Mouse (Mus musculus) adrenal gland, adult (tissue): ENCODE measurements at regions not wholly inside any gene's neighbourhood (a gene's known extent, or its start where the extent isn't known, plus 50 kb on each side); places are given as distances from the start of the nearest gene placed in this dataset.

ENCODE experiments used
- DNase-seq, 2 experiments: peaks; one replicate each; pipeline ENCODE4 v3.0.0; 2022 to 2023; ENCODE audit warnings: low spot score in 1 of 2; ENCODE audit not compliant: inconsistent age in 2 of 2

DNA sequence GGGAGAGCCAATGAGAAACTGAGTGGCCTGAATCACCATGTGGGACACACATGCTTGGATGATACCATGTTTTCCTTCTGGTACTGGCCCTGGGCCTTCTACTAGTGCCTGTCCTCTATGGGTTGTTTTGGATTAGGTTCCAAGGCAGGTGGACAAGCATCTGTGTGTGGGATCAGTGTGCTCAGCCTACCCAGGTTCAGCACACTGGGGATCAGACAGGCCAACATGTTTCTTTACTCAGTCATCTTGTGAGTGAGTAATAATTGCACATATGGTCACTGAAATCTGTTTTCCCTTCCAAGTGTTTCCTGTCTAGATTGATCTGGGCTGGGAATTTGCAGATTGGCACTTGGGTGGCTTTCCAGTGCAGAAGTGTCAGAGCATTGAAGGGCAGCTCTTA, 346.6 kb upstream of the Tmc3 start:
- DNase-seq = no peak

GRCm38 (mm10) chr7:83242233-83242632, 342.5 kb upstream of the Tmc3 start:
- peak in 1 of 2 experiments; percentile 24 for DNase-seq

GRCm38 (mm10) chr7:83245867-83246266, 338.9 kb upstream of the Tmc3 start:
- no peak for DNase-seq

- DNase-seq = no peak
Measured at GRCm38 (mm10) chr7:83251995-83252563, 332.6 kb upstream of the Tmc3 start.

- no peak for DNase-seq
Measured at GRCm38 (mm10) chr7:83253001-83253400, 331.7 kb upstream of the Tmc3 start.

- DNase-seq = no peak
Measured at GRCm38 (mm10) chr7:83253432-83253831, 331.3 kb upstream of the Tmc3 start.

DNA sequence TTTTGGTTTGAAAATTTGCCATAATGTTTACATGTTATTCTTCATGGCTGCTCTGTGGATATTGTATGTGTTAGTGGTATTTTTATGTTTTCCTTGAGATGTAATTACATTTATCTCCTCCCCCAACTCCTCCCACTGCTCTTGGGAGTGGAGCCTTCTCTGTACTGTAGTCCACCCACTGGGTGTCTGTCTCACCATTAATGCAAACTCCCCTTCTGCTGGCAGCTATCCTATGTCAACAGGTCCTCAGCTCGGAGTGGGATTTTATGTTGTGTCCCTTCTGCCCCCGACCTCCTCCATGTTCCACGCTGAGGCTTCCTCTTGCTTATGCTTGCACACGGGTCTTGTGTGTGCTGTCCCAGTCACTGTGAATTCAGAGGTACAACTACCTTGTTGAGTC, 330.3 kb upstream of the Tmc3 start:
- DNase-seq = no peak

DNA sequence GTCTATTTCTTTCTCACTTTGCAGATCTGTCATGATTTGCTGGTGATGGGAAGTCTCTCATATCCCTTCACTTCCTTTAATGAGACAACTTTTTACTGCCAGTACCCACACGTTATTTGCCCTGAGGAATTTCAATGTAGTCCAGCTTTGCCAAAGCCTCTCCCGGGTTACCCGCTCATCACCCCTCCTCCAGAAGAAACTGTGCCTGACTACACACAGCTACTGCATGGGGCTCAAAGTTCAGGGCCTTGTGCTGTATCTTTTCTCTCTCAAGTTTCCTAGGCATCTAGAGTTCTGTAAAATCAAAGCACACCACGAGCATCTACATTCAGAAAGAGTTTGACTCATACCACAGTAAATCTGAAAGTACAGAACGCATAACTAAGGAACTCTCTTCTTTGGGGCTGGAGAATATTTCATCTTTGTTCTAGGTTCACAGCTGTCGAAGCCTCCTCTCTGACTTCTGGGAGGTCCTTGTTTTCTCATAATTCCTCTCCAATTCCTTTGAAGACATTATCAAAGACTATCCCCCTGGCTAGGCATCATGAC, 328.4 kb upstream of the Tmc3 start:
- no peak for DNase-seq

DNA sequence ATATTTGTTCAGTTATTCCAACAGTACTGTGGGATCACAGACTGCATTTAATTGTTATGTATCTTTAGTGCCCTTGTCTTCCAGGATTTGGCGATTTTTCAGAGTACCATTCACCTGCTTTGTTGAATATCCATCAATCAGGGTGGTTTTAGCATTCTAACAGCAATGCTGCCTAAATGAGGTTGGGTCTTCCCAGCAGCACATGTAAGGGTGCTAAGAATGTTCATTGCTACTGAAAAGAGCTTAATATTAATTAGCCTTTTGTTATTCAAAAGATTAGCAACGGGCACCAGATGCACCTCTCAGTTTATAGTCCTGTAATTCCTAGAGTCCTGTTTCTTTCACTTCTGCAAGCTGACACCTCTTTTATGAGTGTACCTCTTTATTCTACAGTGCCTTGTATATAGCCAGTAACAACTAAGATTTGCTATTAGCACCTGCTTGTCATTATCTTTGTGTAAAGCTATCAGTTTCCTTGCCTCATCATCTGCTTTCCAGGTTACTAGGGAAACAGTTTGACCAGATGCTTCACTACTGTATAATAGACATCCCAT, 326.3 kb upstream of the Tmc3 start:
- no peak for DNase-seq

- no peak for DNase-seq
Measured at GRCm38 (mm10) chr7:83261489-83261888, 323.2 kb upstream of the Tmc3 start.

DNA sequence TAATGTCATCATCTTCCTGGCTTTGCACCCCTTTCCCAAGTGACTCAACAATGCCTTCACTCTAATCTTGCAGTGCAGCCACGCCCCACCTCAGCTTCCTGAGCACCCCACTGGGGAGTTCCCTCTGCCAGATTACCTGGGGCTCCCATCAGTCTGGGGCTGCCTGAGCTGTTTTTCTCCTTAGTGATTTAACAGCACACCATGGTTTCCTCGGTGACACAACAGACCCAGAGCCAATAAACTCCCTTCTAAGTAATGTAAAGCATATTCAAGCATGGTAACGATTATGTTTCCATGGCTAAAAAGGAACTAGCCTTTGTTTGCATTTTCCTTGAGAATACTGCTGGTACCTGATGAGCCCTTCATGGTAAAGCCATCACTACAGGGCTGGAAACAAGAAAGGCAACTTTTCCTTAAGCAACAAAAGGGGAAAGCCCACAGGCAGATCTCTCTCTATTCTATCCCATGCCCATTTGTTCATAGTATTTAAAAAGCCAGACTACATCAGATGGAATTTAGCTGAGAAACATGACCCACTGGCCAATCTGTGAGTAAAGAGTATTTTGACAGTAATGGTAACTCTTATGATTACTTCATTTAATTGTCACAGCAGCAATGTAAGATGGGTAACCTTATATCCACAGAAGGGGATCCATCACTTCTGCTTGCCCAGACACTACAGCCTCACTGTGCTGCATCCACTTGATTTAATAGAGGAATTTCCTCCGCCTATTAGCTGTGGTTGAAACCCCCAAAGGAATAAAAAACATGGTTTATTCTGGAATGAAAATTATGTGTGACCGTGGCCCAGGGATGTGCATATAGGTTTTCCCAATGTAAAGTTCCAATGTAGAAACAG, 294.6 kb upstream of the Tmc3 start:
- no peak for DNase-seq

DNA sequence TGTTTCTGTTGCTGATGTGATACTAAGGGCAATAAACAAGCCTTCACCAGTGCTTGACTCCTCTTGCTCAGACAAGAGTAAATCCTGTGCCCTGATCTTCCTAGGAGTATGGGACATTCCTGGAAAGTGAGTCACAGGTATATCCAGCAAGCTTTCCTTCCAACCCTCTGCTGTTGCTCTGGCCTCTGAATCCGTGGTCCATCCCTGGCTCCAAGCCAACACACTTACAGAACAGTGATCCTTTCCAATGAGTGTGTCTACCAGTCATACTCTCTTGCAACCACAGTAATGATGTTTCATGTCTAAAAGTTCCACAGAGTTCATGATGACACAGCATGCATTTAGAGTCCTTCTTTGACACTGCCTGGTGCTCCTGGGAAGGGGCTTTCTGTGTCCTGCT, 277.6 kb upstream of the Tmc3 start:
- no peak for DNase-seq

GRCm38 (mm10) chr7:83312172-83312571, 272.6 kb upstream of the Tmc3 start:
- DNase-seq = no peak

GRCm38 (mm10) chr7:83329809-83330412, 254.8 kb upstream of the Tmc3 start:
- DNase-seq = no peak

- DNase-seq = no peak
Measured at GRCm38 (mm10) chr7:83347103-83347754, 237.5 kb upstream of the Tmc3 start.

DNA sequence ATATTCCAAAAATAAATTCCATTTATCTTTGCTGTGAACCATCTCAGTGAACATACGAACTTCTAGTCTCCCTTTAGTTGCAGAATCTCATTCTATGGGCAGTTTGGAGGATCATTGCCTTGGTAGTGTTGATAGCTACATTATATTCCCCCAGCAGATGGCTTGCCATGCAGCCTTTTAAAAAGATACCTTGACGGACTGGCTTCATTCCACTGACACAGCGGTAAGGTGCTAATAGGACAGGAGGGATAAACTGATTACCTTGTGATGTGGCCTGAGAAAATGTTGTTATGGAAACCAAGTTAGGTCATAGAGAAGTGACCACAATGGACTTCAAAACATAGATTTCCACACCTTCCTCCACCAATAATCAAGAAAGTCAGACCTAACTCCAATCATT, 215.5 kb upstream of the Tmc3 start:
- DNase-seq = no peak

DNA sequence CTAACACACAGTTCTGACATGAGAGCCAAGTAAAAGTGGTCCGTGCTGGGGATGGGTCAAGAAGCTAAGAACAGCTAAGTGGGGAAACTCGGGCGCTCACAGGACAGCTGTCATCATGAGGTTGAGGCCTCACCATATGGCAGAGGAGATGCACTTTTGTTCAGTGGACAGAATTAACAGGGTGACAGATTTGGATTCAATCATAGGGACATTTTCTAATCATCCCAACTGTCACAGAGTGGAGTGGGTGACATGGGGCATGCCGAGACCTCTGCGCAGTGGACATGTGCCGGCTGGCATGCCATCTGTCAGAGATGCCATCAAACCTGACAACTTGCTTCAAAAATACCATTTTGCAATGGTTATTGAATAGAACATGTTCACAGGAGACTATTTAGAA, 215.1 kb upstream of the Tmc3 start:
- DNase-seq = no peak

DNA sequence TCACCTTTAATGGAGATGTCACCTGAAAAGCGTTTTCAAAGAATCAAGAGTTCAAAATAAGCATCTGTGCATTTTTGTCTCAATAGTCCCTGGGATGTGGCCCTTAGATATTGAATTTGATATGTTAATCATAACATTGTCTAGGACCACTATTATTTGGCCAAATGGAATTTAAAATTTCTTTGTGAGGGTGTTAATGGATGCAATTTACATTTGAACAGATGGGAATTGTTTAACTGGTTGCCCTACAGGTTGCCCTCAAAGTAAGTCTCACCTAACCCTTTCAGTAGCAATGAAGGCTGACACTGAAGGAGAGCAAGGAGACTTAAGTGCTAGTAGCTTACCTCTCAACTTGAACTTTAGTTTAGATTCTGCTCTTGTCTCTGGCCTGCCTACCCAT, 207.9 kb upstream of the Tmc3 start:
- no peak for DNase-seq

GRCm38 (mm10) chr7:83381381-83382181, 203.1 kb upstream of the Tmc3 start:
- no peak for DNase-seq

DNA sequence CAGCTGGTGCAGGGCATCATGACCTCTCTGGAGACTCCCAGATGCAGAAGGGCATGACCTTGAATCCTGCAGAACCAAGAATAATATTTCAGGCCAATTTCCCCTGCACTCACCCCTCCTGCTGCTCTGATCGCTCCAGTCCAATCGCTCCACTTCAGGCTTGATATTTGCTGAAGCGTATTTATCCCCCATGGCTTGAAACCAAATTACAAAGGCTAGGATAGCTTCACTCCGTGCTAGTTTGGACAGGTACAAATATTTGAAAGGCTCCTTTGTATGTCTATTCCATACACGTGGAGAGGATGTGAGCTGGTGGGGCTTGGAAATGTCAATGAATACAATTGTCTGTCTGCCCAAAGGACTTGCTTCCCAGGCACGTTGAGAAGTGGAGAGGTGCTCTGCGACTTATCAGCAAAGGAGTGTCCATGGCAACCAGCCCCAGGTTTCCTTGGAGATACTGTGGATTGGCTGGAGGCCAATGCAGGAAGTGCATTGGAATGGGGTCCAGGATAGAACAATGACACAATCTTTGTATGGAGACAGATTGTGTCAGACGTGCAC, 201.8 kb upstream of the Tmc3 start:
- no peak for DNase-seq
